Mouse (Mus musculus) effector memory CD4-positive, alpha-beta T cell, adult 7 months (primary cell): ENCODE measurements around the gene Gm21304. TPM values are rescaled to one million over a fixed set of nuclear protein-coding genes. Genes with fewer than 3 reads are reported as not detected.

ENCODE experiments used
- polyA plus RNA-seq: library from polyadenylated mRNA; unstranded; fragments of 100-300 nt; shearing (Covaris generic); gene quantifications from one replicate; pipeline ENCODE4 v1.2.1, GENCODE M21; 2017

Gm21304 gene
- not detected for polyA plus RNA-seq

DNA sequence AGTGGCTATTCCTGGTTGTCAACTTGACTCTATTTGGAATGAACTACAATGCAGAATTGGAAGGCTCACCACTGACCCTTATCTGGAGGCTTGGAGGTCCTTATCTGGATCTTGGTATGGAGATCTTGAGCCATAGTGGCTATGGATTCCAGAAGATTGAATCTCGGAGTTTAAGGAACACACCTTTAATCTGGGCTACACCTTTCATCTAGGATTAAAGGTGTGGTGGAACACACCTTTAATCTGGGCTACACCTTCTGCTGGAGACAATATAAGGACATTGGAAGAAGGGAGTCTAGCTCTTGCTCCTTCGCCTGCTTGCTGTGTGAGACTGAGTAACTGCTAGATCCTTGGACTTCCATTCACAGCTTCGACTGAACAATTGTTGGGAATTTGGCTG is at the start of gene Gm21304:
Gene Gm21304 (plus strand): TSS at position 301 of the 400 bp plus-strand sequence.

DNA sequence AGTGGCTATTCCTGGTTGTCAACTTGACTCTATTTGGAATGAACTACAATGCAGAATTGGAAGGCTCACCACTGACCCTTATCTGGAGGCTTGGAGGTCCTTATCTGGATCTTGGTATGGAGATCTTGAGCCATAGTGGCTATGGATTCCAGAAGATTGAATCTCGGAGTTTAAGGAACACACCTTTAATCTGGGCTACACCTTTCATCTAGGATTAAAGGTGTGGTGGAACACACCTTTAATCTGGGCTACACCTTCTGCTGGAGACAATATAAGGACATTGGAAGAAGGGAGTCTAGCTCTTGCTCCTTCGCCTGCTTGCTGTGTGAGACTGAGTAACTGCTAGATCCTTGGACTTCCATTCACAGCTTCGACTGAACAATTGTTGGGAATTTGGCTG is 25.6 kb upstream of the Gm21304 start, which contains the start of gene Gm21293:
Gene Gm21293 (plus strand): TSS at position 301 of the 400 bp plus-strand sequence.

DNA sequence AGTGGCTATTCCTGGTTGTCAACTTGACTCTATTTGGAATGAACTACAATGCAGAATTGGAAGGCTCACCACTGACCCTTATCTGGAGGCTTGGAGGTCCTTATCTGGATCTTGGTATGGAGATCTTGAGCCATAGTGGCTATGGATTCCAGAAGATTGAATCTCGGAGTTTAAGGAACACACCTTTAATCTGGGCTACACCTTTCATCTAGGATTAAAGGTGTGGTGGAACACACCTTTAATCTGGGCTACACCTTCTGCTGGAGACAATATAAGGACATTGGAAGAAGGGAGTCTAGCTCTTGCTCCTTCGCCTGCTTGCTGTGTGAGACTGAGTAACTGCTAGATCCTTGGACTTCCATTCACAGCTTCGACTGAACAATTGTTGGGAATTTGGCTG is 17.1 kb upstream of the Gm21304 start, which contains the start of gene Gm6763:
Gene Gm6763 (plus strand): TSS at position 301 of the 400 bp plus-strand sequence.

DNA sequence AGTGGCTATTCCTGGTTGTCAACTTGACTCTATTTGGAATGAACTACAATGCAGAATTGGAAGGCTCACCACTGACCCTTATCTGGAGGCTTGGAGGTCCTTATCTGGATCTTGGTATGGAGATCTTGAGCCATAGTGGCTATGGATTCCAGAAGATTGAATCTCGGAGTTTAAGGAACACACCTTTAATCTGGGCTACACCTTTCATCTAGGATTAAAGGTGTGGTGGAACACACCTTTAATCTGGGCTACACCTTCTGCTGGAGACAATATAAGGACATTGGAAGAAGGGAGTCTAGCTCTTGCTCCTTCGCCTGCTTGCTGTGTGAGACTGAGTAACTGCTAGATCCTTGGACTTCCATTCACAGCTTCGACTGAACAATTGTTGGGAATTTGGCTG is 8.6 kb upstream of the Gm21304 start, which contains the start of gene Gm8764:
Gene Gm8764 (plus strand): TSS at position 301 of the 400 bp plus-strand sequence.

DNA sequence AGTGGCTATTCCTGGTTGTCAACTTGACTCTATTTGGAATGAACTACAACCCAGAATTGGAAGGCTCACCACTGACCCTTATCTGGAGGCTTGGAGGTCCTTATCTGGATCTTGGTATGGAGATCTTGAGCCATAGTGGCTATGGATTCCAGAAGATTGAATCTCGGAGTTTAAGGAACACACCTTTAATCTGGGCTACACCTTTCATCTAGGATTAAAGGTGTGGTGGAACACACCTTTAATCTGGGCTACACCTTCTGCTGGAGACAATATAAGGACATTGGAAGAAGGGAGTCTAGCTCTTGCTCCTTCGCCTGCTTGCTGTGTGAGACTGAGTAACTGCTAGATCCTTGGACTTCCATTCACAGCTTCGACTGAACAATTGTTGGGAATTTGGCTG is 8.4 kb downstream of the Gm21304 start, which contains the start of gene Gm21312:
Gene Gm21312 (plus strand): TSS at position 301 of the 400 bp plus-strand sequence.

DNA sequence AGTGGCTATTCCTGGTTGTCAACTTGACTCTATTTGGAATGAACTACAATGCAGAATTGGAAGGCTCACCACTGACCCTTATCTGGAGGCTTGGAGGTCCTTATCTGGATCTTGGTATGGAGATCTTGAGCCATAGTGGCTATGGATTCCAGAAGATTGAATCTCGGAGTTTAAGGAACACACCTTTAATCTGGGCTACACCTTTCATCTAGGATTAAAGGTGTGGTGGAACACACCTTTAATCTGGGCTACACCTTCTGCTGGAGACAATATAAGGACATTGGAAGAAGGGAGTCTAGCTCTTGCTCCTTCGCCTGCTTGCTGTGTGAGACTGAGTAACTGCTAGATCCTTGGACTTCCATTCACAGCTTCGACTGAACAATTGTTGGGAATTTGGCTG is 16.9 kb downstream of the Gm21304 start, which contains the start of gene Gm20765:
Gene Gm20765 (plus strand): TSS at position 301 of the 400 bp plus-strand sequence.

GRCm38 (mm10) chr10:104193742-104194141 is 25.4 kb downstream of the Gm21304 start, which contains the start of gene Gm4340:
TSS of gene Gm4340 (plus strand) at chr10:104194042.

Other genes starting within 250 kb of the Gm21304 start
- not detected for gene Gm21293, start 25.5 kb upstream of the Gm21304 start, polyA plus RNA-seq
- gene Gm6763, start 17.0 kb upstream of the Gm21304 start, polyA plus RNA-seq: not detected
- gene Gm8764, start 8.5 kb upstream of the Gm21304 start, polyA plus RNA-seq: not detected
- gene Gm21312, start 8.5 kb downstream of the Gm21304 start, polyA plus RNA-seq: not detected
- not detected for gene Gm20765, start 17.0 kb downstream of the Gm21304 start, polyA plus RNA-seq
- gene Gm4340, start 25.5 kb downstream of the Gm21304 start, polyA plus RNA-seq: not detected